Mouse (Mus musculus) left cerebral cortex, adult 11 months (tissue): ENCODE measurements around the gene Gm10563.

ENCODE experiments used
- DNase-seq: peaks from one replicate; pipeline ENCODE4 v3.0.0; 2022; ENCODE audit warnings: low spot score

The Gm10563 gene

GRCm38 (mm10) chr4:155653086-155653450 lies 7.9 kb upstream of the Gm10563 start, which contains the start of gene Mmp23:
TSS of gene Mmp23 (minus strand) at chr4:155653384.
- no peak for DNase-seq

DNA sequence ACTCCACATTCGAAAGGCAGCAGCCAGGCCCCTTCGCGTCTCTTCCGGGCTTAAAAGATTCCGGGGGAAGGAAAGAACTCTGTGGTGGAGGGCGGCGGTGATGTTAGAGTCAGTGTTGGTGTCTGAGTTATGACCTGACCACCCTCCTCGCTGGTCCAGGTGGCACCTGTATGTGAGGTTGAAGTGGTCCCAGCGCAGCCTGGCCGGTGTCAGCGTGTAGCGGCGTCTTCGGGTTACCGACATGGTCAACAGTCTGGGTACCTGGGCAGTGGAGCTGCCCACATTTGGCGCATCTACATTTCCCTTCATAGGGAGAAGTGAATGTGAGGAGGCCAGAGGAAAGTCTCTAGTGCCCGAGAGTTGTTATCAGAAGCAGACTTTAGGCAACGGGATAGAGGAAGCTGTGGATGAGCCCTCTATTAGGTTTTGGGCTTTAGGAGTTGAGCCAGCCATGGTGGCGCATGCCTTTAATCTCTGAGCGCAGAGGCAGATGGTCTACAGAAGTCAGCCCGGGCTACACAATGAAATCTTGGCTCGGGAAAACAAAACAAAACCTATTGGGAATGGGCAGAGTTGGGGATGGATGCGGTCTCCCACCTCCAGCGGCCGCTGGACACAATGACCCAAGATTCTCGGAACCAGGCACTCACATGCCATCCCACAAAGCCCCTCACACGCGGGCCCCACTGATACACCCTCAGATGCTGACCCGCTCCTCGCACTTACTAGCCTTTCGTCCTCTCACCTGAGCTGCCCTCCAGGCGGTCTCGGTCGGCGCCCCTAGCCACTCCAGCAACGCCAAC lies 7.3 kb upstream of the Gm10563 start:
- no peak for DNase-seq

DNA sequence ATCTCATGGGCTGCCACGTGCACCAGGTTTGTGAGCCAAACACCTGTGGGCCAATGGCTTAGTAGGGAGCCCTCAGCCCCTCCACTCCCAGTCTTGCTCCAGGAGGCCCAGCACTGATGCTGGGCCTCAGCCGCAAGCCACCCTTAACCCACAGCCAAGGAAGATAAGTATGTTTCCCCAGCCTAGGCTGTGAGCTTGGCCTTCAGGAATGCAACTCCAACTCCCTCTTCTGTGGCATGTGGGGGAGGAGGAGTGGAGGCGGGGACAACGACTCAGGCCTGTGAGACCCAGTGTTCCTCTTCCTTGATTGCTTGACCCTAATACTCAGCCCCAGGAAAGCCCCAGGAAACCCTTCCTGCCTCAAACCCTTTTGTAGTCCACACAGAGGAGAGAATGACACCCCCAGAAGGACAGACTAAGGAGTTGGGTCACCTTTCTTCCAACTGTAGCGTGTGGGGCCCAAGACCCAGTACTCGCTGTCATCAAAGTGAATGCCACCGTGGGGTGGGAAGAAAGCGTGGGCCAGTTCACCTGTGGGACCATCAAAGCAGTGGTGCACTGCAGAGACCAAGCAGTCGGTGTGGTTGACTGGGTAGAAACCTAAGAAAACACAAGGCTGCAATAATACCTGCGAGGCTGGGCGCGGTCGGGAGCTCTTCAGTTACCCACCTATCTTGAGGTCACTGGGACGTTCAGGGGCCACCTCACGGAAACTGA lies 6.5 kb upstream of the Gm10563 start:
- no peak for DNase-seq

GRCm38 (mm10) chr4:155649355-155649754 lies 4.1 kb upstream of the Gm10563 start:
- no peak for DNase-seq

- DNase-seq, result no peak
These were observed 513 bp upstream of the Gm10563 start for GRCm38 (mm10) chr4:155645721-155646120.

GRCm38 (mm10) chr4:155643531-155643930 lies 1.7 kb downstream of the Gm10563 start:
- DNase-seq, result no peak

- no peak for DNase-seq
These were observed 9.3 kb downstream of the Gm10563 start for GRCm38 (mm10) chr4:155635766-155636499.

DNA sequence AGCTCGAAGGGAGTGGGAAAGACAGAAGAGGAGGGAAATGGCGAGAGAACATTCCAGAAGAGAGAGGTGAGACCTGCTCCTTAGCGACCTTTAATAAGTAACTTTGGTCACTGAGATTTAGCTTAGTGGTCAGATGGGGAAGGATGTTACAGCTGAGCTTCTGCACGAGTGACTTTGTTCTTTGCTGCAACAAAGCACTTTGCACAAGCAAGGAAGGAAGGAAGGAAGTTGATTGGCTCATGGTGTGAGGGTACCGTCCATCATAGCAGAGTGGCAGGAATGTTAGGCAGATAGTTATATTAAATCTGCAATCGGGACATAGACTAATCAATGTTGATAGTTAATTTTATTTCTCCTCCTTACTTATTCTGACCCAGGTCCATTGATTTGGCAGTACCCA lies 14.9 kb downstream of the Gm10563 start:
- DNase-seq, result no peak

DNA sequence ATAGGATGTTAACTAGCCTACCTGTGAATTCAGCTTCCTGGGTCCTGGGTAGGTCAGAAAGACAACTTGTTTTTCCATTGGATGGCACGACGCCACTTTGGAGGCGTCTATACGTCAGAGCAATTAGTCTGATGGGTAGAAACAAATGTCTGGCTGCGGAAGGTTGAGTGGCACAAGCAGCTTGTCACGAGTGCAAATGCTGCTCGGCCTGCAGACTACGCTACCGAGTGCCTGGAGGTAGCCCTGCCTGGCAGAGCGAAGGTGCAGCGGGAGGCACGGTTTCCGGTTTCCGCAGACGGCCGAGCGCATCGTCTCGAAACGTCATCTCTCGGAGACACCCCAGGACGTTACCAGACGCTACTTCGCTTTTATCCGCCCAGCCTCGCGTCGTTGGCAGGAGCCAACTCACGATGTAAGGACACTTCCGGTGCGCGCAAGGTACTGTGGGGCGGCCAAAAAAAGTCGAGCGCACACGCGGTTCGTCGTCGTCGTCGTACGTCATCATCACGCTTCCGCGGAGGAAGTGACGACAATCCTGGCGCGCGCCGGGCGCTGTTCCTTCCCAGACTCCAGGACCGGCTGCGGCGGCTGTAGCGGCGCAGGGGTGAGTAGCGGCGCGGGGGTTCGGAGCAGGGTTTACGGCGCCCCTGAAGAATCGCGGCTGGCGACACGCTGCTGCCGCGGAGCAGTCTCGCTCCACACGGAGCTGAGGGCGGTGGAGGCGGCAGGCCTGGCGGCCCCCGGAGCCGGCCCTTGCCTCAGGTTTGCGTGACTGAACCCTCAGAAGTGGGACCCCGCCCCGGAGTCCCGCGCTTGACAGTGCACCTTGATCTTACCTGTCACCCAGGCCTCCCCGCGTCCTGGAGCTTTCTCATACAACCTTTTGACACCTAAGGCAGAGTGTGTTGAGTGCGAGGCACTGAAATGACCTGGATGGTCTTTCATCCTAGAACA lies 20.6 kb downstream of the Gm10563 start, which contains the start of gene Cdk11b:
Gene Cdk11b (plus strand): TSS at position 517 of the 954 bp plus-strand sequence.
- DNase-seq, result peak; percentile 94

DNA sequence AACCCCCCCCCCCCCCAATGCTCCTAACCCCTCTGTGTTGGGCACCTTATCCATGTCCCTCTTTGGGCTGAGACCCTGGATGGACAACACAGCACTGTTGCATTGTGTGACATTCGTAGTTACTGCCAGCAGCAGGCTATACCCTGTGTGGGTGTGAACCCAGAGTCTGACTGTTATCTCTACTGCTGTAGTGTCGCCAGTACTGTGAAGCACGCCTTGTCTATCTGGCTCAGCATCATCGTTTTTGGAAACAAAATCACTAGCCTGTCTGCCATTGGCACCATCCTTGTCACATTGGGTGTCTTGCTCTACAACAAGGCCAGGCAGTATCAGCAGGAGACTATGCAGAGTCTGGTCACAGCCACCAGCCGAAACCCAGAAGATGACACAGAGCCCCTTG lies 26.9 kb downstream of the Gm10563 start:
- no peak for DNase-seq

DNA sequence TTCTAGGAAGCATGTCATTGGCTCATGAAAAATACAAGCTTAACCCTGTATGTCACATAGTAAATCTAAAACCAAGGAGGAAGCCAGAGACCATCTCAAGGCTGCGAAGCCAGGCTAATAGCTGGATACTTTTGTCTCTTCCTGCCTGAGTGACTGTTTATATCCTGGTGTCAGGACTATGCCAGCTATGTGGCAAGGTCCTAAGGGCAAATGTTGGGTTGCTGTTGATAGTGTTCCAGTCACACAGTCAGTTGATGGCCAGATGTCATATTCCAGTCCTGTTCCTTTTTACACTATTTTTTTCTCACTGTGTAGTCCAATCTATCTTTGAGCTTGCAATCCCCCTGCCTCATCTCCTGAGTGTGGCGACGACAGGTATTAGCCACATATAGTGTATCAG lies 31.9 kb downstream of the Gm10563 start:
- no peak for DNase-seq

DNA sequence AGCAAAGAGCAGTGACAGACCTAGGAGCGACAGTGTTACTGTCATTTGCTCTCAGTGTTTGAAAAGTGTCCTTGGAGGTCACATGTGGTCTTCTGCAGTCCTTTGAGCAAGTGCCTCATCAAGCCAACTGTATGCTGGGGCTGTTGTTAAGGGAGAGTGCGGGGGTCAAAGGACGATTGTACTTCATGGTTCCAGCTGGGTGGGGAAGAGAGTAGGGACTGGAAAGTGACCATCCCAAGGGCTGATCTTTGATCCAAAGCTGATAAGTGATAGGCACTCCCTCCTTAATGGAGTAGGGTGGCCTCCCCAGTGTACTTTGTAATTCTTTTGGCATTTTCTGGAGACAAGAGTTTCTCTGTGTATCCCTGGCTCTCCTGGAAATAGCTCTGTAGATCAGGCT lies 33.3 kb downstream of the Gm10563 start:
- no peak for DNase-seq

DNA sequence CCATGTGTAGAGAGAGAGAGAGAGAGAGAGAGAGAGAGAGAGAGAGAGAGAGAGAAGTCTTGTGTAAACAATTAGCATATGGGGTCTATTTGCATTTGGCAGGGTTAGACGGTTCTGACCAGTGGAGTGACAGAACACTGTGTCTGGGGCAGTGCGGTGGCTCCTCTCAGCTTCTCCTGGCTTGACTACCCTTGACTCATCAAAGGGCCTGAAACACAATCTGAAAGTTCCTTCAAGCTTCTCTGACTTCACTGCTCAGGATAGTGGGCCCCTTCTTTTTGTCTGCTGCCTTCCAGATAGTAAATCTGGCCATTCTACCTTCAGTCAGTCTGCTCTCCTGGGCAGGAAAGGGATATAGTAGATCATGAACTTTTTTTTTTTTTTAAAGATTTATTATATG lies 38.4 kb downstream of the Gm10563 start:
- no peak for DNase-seq

- DNase-seq, result no peak
These were observed 40.1 kb downstream of the Gm10563 start for GRCm38 (mm10) chr4:155605132-155605531.

- no peak for DNase-seq
These were observed 41.4 kb downstream of the Gm10563 start for GRCm38 (mm10) chr4:155603801-155604200.

DNA sequence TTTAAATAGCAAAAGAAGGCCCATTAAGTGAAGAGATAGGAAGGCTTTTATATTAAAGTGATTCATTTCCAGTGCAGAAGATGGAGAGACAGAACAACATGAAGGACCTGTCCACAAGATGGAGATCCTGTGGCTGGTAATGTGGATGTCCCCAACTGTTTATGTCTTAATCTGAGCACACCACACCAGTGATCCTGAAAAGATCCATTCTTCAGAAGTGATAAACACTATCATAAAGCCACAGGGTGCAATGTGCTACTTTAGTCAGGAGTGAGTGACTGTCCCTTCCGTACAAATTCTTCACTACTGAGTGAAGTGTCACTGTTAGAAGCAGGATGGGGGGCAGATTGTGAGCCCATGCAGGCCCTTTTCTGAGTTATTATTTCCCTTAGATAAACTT lies 42.5 kb downstream of the Gm10563 start:
- no peak for DNase-seq

GRCm38 (mm10) chr4:155601997-155602456 lies 43.2 kb downstream of the Gm10563 start:
- DNase-seq, result no peak

DNA sequence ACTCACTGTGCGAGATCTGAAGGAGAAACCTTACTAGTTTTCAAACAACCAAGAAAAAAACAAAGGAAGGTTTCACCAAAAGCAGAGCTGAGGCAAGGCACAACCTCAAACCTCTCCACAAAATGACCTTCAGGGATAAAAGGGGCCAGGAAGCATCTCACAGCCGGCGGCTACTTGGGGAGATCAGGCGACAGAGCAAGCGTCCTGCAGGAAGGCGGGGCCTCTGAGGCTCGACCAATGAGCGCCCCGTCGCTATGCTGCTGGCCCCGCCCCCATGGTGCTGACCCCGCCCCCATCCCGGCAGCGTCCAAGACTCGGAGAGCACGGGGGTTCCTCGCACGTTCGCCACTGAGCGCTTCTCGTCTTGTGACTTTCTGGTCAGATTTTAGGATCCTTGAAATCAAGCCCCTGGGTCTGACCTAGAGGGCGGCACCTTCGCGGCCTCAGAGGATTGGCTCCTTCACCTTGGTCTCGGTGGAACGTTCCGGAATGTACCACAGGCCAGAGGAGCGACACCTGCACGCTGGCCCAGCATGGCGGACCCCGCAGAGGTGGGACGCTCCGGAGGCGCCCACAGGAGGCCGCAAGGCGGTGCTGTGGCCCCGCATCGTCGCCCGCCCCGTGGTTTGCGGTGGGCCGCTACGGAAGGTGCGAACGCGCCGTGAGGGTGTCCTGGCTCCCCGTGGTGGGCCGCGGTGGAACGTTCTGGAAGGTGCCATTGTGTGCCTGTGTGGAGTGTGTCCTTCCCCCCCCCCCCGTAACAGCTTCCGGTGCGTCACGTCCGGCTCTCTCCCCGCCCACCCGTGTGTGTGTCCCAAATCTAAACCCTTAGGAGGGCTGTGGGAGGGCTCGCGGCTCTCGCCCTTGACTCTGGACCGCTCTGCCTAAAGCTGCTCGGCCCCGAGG lies 43.9 kb downstream of the Gm10563 start, which contains the start of gene Slc35e2:
Gene Slc35e2 (plus strand): TSS at position 326 of the 906 bp plus-strand sequence.
- peak; percentile 92 for DNase-seq

GRCm38 (mm10) chr4:155599901-155600825 lies 45.0 kb downstream of the Gm10563 start:
- no peak for DNase-seq
